Mouse (Mus musculus) spleen, adult 2 months (tissue): ENCODE data around the gene Cxcl10. TPM values are rescaled to one million over a fixed set of nuclear protein-coding genes. Genes with fewer than 3 reads are reported as not detected.
A peak's percentile ranks its signal among the peaks of the same experiment; 100 is the strongest.

Source experiments
- DNase-seq, 2 experiments: peaks; one replicate each; pipeline versions ENCODE4 v3.0.0 to v3.0.0-alpha.2; 2012 to 2021; ENCODE audit warnings: low spot score in 2 of 2, low read depth in 1 of 2
- H3K27ac ChIP-seq: fragments of 200-500 bp; 2 replicates; pipeline ENCODE4 v1.5.1; 2012; ENCODE audit warnings: low read length, inconsistent platforms; ENCODE audit not compliant: insufficient read depth
- H3K27me3 ChIP-seq: fragments of 200-500 bp; 2 replicates; pipeline ENCODE4 v1.6.1; 2012; ENCODE audit warnings: mild to moderate bottlenecking, moderate library complexity, low read length, inconsistent platforms; ENCODE audit not compliant: control insufficient read depth, insufficient read depth
- H3K36me3 ChIP-seq: fragments of 200-500 bp; 2 replicates; pipeline ENCODE4 v1.6.1; 2012; ENCODE audit warnings: mild to moderate bottlenecking, low read length, inconsistent platforms; ENCODE audit not compliant: control insufficient read depth, insufficient read depth
- H3K4me1 ChIP-seq: fragments of 200-500 bp; 2 replicates; pipeline ENCODE4 v1.6.1; 2011; ENCODE audit warnings: inconsistent platforms; ENCODE audit not compliant: control insufficient read depth, insufficient read depth, insufficient read length
- H3K4me3 ChIP-seq: fragments of 200-500 bp; 2 replicates; pipeline ENCODE4 v1.5.1; 2011; ENCODE audit warnings: mild to moderate bottlenecking, inconsistent platforms; ENCODE audit not compliant: insufficient read depth, insufficient read length; ENCODE audit errors: extremely low read depth
- CTCF ChIP-seq: fragments of 200-500 bp; IDR thresholded peaks from 2 replicates; pipeline ENCODE4 v1.5.1; 2011; ENCODE audit warnings: mild to moderate bottlenecking, inconsistent platforms; ENCODE audit not compliant: insufficient read depth, insufficient read length, insufficient replicate concordance; ENCODE audit errors: extremely low read depth
- POLR2A ChIP-seq: fragments of 200-500 bp; IDR thresholded peaks from 2 replicates; pipeline ENCODE4 v1.6.1; 2011; ENCODE audit warnings: low read depth, low read length, inconsistent platforms
- WGBS: fragments of 180-500 bp; shearing (Covaris S2); methylation state at CpG from one replicate; pipeline ENCODE4 v1.1.7; 2018; 5-methylcytosine and 5-hydroxymethylcytosine counted together
- polyA plus RNA-seq: library from polyadenylated mRNA; depleted of rRNA; stranded (reverse); fragments of >200 nt; gene quantifications from 2 replicates; pipeline ENCODE4 v1.2.3, GENCODE M21; 2012; rRNA removed

Cxcl10 gene
- polyA plus RNA-seq, 1 experiment = 33.9 TPM

GRCm38 (mm10) chr5:92309681-92310511 is 38.8 kb downstream of the Cxcl10 start, which contains the start of gene Sdad1:
Gene Sdad1 (minus strand): TSS chr5:92310479.
- no peak within 1 kb of the TSS for H3K27ac ChIP-seq
- H3K27me3 ChIP-seq = no peaks in the 10 kb centered on the region
- peak; percentile 23; the same call in 1 of the 2 replicates for TF ChIP-seq POLR2A
- peak; percentile 50; the same call in 1 of the 2 replicates for TF ChIP-seq CTCF
- 3% methylated on average over 41 of the region's 41 CpGs for WGBS
- DNase-seq = peak; percentile 87 to 93
- peaks cover 5% of the 10 kb centered on the region for H3K36me3 ChIP-seq
- peaks cover 7% of the 10 kb centered on the region for H3K4me1 ChIP-seq
- peak within 1 kb of the TSS; percentile 81 for H3K4me3 ChIP-seq

- TF ChIP-seq POLR2A (no peak), CTCF (no peak)
- Histone ChIP-seq H3K27me3 (no peaks in the 10 kb centered on the region), H3K27ac (no peak overlapping the region), H3K4me3 (no peak overlapping the region), H3K4me1 (peaks cover 5% of the 10 kb centered on the region), H3K36me3 (peaks cover 44% of the 10 kb centered on the region)
- no peak for DNase-seq
- 91% methylated on average over 3 of the region's 3 CpGs for WGBS
These were observed 44.4 kb downstream of the Cxcl10 start for GRCm38 (mm10) chr5:92304291-92304690.

GRCm38 (mm10) chr5:92302149-92302840 is 46.4 kb downstream of the Cxcl10 start:
- Histone ChIP-seq H3K4me3 (no peak overlapping the region), H3K27ac (no peak overlapping the region), H3K36me3 (peaks cover 48% of the 10 kb centered on the region), H3K4me1 (no peaks in the 10 kb centered on the region), H3K27me3 (no peaks in the 10 kb centered on the region)
- 91% methylated on average over 13 of the region's 13 CpGs for WGBS
- TF ChIP-seq POLR2A = no peak
- no peak for TF ChIP-seq CTCF
- DNase-seq = no peak

Other genes starting within 250 kb of the Cxcl10 start
- gene Uso1, start 211.0 kb downstream of the Cxcl10 start, polyA plus RNA-seq = 10.1 and 13.2 TPM in 2 replicates
- gene U90926, start 133.5 kb downstream of the Cxcl10 start, polyA plus RNA-seq = not detected in 2 replicates
- 0.74 and 2.4 TPM in 2 replicates for gene Ppef2, start 92.6 kb downstream of the Cxcl10 start, polyA plus RNA-seq
- 65.5 and 74.4 TPM in 2 replicates for gene Naaa, start 70.7 kb downstream of the Cxcl10 start, polyA plus RNA-seq
- gene Sdad1, start 38.4 kb downstream of the Cxcl10 start, polyA plus RNA-seq = 10.2 and 13.9 TPM in 2 replicates
- 31.2 and 47.5 TPM in 2 replicates for gene Cxcl9, start 20.8 kb downstream of the Cxcl10 start, polyA plus RNA-seq
- 0.65 and 2.4 TPM in 2 replicates for gene Art3, start 17.1 kb downstream of the Cxcl10 start, polyA plus RNA-seq
- 12.2 and 12.4 TPM in 2 replicates for gene Nup54, start 86.3 kb upstream of the Cxcl10 start, polyA plus RNA-seq
- gene Scarb2, start 157.9 kb upstream of the Cxcl10 start, polyA plus RNA-seq = 15.4 and 16.0 TPM in 2 replicates
- gene Fam47e, start 206.2 kb upstream of the Cxcl10 start, polyA plus RNA-seq = 0.12 and 0.19 TPM in 2 replicates